Mouse (Mus musculus) kidney, adult 2 months (tissue): ENCODE results near the gene Tlr3.

Experiments
- CTCF ChIP-seq: fragments of 200-500 bp; conservative IDR thresholded peaks from 2 replicates; pipeline ENCODE4 v1.5.1; 2011; ENCODE audit warnings: low read depth, mild to moderate bottlenecking, control low read depth, low read length, moderate library complexity, mixed read lengths; ENCODE audit not compliant: insufficient read depth, insufficient read length
- POLR2A ChIP-seq: fragments of 200-500 bp; IDR thresholded peaks from one replicate; pipeline ENCODE4 v1.6.1; 2011; ENCODE audit warnings: low read depth, low read length, control low read depth

DNA sequence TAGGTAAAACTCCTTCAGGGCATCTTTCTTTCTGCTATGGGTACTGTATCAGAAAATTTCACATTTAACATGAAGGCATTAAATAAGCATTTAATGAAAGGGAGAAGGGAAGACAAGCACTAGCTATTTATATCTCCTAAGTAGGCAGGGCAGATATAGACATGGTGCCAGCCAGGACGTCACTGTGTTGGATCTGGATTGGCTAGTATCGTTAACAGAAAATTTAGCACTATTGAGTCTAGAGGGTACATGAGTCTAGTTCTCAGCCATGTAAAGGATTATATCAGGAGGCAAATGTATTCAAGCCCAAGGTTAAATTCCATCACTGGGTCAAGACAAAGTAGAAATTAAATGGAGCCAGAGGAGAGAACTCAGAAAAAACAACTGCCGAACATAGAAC, 36.8 kb downstream of the Tlr3 start:
- TF ChIP-seq CTCF (no peak), POLR2A (no peak)
